Mouse (Mus musculus) megakaryocyte progenitor cell, adult 5-6 weeks (primary cell): ENCODE data around the gene Esp38. TPM values are rescaled to one million over a fixed set of nuclear protein-coding genes. Genes with fewer than 3 reads are reported as not detected.

Source experiments
- ATAC-seq: replicated peaks from 2 replicates; pipeline ENCODE4 v1.8.0; 2016; ENCODE audit warnings: mild to moderate bottlenecking, moderate TSS enrichment, inconsistent platforms; ENCODE audit not compliant: poor library complexity
- total RNA-seq, 2 experiments: library from RNA; stranded (forward) in 1 of 2; stranded (reverse) in 1 of 2; fragments of 157-497, 149-512 nt in 1 of 2; fragments of 200-1000 nt in 1 of 2; gene quantifications; 2 replicates each; pipeline versions ENCODE4 v1.2.3 to v1.2.4; 2015 to 2017

Gene Esp38
- total RNA-seq (2015) (not detected in 2 replicates), total RNA-seq (2017) (not detected in 2 replicates)

DNA sequence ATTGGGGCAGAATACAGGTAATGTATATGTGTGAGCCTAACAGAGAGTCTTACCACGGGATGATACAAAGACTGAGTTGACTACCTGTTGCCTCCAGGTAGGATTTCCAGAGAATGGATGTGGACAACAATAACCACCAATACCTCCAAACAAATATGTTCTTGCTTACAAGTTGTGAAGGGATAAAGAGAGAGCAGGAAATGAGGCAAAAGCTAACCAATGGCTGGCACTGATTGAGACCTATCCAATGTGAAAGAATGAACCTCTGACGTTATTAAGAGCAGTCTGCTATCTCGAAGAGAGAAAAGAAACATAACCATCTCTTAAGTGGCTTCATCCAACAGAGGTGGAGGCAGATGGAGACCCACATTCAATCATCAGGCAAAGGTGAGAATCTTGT is at the start of gene Esp38:
Gene Esp38, plus strand, starts transcription at position 301 of the 400 bp plus-strand sequence.
- ATAC-seq, result no peak

DNA sequence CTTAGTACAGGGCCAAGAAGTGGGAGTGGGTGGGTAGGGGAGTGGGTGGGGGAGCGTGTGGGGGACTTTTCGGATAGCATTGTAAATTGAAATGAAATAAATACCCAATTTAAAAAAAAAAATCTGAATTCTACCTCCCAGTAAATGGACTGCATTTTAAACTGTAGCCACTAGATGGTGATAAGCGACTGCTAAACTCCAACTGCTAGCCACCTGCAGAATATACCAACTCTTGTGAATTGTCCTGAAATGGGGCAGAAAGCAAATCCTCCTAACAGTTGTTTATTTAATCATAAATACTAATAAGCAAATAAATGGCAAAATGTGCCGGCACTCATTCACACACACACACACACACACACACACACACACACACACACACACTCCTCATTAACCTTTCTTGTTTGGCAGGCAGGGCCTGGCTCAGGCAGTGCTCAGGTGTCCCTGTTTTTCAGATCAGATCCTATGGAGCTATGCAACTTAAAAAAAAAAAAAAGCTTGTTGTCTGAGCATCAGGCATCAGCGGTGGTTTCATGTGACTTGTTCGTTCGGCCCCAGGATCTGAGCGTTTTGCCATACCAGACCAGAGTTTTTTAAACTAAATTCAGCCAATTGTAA is 47.3 kb upstream of the Esp38 start:
- ATAC-seq, result peak; percentile 87

Other genes with a start within 250 kb of the Esp38 start
- gene AC192777.2, start 144.9 kb downstream of the Esp38 start, total RNA-seq (2015), result not detected in 2 replicates
- gene AC192777.2, start 144.9 kb downstream of the Esp38 start, total RNA-seq (2017), result not detected in 2 replicates